Mouse (Mus musculus) CH12.LX (cell line): Measurements from ENCODE around the gene Dcps.
A peak's percentile ranks its signal among the peaks of the same experiment; 100 is the strongest.

Experiments
- CHD1 ChIP-seq: IDR thresholded peaks from 2 replicates; pipeline ENCODE4 v1.6.1; 2012; ENCODE audit warnings: low read depth, low read length, improper control_type of control experiment, inconsistent platforms
- CTCF ChIP-seq, 2 experiments: IDR thresholded peaks in 1 of 2; conservative IDR thresholded peaks in 1 of 2; 2 replicates each; pipeline ENCODE4 v1.5.1; 2011 to 2012; ENCODE audit warnings: low read depth in 2 of 2, low read length in 2 of 2, improper control_type of control experiment in 1 of 2, inconsistent platforms in 1 of 2, mild to moderate bottlenecking in 1 of 2, moderate library complexity in 1 of 2
- EP300 ChIP-seq: IDR thresholded peaks from 2 replicates; pipeline ENCODE4 v1.6.1; 2011; ENCODE audit warnings: low read length, improper control_type of control experiment
- HCFC1 ChIP-seq: IDR thresholded peaks from 2 replicates; pipeline ENCODE4 v1.6.1; 2012; ENCODE audit warnings: low read depth, mild to moderate bottlenecking, inconsistent platforms, low read length, improper control_type of control experiment
- KAT2A ChIP-seq: IDR thresholded peaks from 2 replicates; pipeline ENCODE4 v1.6.1; 2012; ENCODE audit warnings: low read length, improper control_type of control experiment, inconsistent platforms; ENCODE audit not compliant: insufficient replicate concordance
- MXI1 ChIP-seq: IDR thresholded peaks from 2 replicates; pipeline ENCODE4 v1.6.1; 2011; ENCODE audit warnings: mild to moderate bottlenecking, low read depth, low read length, improper control_type of control experiment
- POLR2AphosphoS2 ChIP-seq: IDR thresholded peaks from 2 replicates; pipeline ENCODE4 v1.6.1; 2011; ENCODE audit warnings: low read depth, low read length, improper control_type of control experiment
- RAD21 ChIP-seq: IDR thresholded peaks from 2 replicates; pipeline ENCODE4 v1.6.1; 2011; ENCODE audit warnings: low read depth, mild to moderate bottlenecking, low read length, improper control_type of control experiment, moderate library complexity
- UBTF ChIP-seq: IDR thresholded peaks from 2 replicates; pipeline ENCODE4 v1.6.1; 2012; ENCODE audit warnings: low read depth, mild to moderate bottlenecking, inconsistent platforms, low read length, improper control_type of control experiment, moderate library complexity
- ZC3H11A ChIP-seq: IDR thresholded peaks from 2 replicates; pipeline ENCODE4 v1.6.1; 2012; ENCODE audit warnings: low read depth, mild to moderate bottlenecking, inconsistent platforms, low read length, improper control_type of control experiment
- ZKSCAN1 ChIP-seq: IDR thresholded peaks from 2 replicates; pipeline ENCODE4 v1.6.1; 2012; ENCODE audit warnings: low read depth, inconsistent platforms, low read length, improper control_type of control experiment, borderline replicate concordance

GRCm38 (mm10) chr9:35211573-35212511, 36.0 kb upstream of the Dcps start:
- TF ChIP-seq CTCF (conservative IDR thresholded peaks at IDR 0.05 in 1 of 2, IDR thresholded peaks at IDR 0.05 in 1 of 2; ENCODE audit: low read depth in 2 of 2, low read length in 2 of 2) (no peak), UBTF (no peak), MXI1 (peak; percentile 89), ZC3H11A (no peak), KAT2A (no peak), POLR2AphosphoS2 (no peak), ZKSCAN1 (no peak), CHD1 (0 out of 2 replicates have a peak, but pooled peaks have one; percentile 38), HCFC1 (no peak), EP300 (no peak), RAD21 (no peak)
